Mouse (Mus musculus): ENCODE measurements at regions not wholly inside any gene's neighbourhood (a gene's known extent, or its start where the extent isn't known, plus 50 kb on each side); places are given as distances from the start of the nearest gene placed in this dataset.

DNA sequence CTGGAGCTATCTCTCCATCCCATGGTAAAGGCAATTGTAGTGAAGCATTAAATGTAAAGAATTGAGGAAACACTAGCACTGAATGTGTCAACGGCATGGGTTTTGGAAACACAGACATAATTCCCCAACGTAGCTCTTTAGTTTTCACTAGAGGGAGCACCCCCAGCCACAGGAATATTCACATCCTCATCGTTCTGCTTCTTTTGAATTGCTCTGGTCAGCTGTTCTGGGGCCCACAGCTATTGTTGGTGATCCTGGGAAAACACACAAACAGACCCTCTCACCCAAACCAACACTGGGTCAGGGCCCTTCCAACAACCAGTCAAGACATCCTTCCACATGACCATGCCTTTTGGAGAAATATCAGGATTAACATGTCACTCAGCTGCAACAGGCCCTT is 119.7 kb downstream of the Impg2 start:
- in situ Hi-C loops (cut with MboI, MseI): loop anchor here in 1 of 2 experiments (10.0 kb wide), 1 partner anchor 211 kb away; no protein-coding TSS in a partner anchor

DNA sequence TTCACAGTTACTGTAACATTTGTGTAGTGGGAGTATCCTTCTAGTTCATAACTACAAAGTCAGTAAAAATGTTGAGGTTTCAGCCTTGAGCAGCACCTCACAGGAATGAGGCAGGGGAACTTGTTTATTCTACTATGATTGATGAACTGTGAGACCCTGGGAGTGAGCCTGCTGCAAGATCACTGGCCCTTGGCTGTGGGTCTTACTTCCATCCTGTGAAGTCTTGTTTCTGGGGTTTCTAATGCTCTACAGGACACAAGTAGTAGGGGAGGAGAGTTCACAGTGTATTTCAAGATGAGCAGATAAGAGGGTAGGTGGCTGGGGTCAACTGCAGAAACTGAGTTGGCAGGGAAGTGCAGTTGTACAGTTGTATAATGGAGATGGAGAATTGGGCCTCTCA is 128.3 kb upstream of the Abi3bp start:
- in situ Hi-C loops (cut with MboI, MseI): no loop called here

DNA sequence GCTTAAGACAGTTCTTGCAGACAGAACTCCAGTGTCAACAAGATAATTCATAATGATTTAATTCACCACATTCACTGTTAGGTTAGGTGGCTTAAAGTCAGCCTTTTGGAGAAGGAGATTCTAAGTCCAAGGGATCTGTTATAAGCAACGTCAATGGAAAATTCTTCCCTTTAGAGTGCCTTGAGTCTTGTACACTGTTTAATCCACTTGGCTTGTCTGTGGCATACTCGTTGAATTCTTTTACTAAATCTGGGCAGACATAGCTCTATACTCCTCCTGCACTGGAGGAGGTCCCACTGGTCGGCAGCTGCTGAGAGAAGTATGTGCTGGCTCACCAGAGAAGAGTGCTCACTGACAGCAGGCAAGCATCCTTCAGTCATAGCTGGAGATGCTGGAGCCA is 124.8 kb upstream of the Abi3bp start:
- in situ Hi-C loops (cut with MboI, MseI): no loop called here

DNA sequence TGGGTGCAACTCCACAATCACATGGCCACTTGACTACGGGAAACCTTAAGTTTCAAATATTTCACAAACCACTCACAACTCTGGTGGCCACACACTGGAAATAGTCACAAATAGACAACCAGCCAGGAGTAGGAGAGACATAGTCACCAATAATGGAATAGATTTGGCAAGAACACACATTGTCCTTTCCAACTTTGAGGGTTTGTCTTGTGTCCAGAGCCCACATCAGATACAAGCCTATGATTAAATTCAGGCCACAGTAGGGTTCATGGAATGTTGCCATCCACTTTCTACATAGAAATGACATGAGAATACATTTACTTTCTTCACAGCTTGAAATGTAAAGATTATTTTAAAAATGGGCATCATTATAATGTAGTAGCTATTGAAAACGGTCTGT is 118.6 kb upstream of the Abi3bp start:
- in situ Hi-C loops (cut with MboI, MseI): no loop called here

DNA sequence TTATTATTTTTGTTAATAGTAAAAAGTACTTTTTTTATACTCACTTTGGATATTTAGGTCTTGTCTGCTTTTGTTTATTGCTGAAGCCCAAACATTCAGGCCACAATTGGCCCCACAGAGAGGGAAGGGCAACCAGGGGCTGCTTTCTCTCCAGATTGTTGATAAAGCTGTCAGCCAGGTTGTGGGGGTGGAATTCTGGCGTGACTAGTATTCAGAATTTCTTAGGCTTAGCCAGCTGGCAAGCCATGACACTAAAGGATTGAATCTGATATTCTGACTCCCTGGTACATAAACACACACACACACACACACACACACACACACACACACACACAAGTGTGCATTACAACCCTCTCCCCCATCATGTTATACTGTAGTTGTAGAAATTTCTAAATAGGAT is 116.7 kb upstream of the Abi3bp start:
- in situ Hi-C loops (cut with MboI, MseI): loop anchor here in 1 of 2 experiments (10.0 kb wide), 1 partner anchor 456 kb away; no protein-coding TSS in a partner anchor

DNA sequence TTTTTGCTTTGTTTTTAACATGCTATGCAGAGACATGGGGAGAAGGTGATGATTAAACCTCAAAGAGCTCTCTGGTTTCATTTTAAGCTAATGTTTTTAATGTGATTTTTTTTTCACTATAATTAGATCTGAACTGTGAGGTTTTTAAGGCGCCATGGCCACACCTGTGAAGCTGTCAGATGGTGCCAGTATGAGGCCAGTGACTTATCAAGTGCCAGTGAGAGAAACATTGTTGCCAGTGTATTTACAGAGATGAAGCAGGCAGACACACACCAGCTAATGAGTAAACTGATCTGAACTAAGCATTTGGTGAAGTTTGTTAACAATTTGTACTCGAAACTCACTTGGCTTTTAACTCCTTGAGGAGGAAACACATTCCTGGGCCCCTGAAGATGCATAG is 99.3 kb upstream of the Abi3bp start:
- in situ Hi-C loops (cut with MboI, MseI): no loop called here

DNA sequence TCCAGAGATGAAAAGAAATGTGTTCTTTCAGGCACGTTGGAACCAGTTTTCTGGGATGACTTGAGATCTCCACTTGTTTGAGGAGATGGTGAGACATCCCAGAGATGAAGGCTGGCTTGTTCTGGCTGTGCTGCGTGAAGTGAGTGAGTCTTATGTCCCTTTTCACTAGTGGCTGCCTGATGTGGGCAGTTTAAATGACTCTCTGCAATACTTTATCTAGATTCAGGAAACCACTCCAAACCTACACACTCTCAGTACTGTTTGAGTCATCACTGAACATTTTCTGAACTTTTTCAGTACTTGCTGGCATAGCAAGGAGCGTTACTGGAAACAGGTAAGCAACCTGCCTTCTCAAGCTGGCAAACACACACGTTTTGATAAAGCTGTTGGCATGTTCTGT is 97.0 kb upstream of the Abi3bp start:
- in situ Hi-C loops (cut with MboI, MseI): no loop called here

DNA sequence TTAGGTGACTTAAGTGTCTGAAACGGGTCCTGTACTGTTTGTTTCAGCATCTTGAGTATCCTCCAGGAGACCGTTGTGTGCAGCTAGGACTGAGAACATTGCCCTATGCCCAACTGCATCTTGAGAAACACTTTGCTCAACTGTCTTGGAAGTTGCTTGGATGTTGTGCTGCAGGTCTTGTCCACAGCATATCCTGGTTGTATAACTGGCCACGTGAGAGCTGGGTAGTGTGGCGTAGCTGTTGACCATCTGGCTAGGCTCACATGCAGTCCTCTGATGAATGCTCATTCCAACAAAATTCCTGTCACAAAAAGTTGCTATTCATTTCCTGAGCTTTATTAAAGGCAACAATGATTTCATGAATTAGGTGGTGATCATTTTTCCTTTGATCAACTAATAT is 91.1 kb upstream of the Abi3bp start:
- in situ Hi-C loops (cut with MboI, MseI): no loop called here

DNA sequence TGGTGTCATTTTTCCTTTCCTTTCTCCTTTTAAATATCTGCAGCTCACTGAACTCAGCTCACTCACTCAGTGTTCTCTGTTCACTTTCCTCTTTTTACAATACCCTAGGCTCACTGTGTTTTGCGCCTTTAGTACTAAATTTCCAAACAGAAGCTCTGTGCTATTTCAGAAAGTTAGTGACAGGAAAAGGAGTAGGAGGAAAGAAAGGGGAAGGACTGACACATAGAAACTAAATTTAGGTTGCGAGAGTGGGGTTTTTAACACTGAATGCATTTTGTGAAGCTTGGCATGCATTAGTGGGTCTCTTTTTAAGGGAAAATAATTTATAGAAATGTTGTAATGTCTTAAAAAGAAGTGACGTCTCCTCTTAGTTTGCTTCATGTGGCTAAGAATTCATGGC is 84.8 kb upstream of the Abi3bp start:
- in situ Hi-C loops (cut with MboI, MseI): no loop called here

DNA sequence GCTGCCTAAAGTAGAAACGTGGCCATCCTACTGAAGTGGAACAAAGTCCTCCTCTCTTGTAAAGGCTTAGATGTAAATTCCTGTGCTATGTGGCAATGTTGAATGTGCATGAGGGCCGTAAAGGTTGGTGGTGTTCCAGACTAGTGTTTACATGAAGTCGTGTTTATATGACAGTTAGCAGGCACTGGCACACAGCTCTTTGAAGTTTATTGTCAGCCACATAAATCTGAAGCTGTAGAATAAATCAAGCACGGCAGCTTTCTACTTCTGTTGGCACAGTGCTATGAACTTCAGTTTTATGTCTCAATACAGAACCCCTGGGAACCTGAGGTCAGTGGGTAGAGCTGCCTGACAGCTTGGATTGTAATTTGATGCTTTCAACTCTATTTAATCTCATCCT is 81.1 kb upstream of the Abi3bp start:
- in situ Hi-C loops (cut with MboI, MseI): no loop called here

DNA sequence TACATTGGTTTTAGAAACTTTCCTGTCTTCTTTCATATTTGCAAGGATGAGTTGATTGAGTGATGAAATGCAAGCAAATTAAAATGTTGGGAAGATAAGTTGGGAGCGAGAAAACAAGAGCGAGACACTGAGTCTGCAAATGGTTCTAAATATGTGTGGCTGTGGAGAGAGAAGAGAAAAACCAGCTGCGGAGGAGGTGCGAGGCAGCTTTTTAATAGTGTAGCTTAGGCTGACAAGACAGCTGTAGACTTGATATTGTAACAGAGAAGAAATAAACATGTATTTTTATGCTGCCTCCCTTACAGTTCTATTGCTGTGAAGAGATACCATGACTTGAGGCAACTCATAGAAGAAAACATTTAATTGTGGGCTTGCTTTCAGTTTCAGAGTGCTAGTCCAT is 78.1 kb upstream of the Abi3bp start:
- in situ Hi-C loops (cut with MboI, MseI): no loop called here

DNA sequence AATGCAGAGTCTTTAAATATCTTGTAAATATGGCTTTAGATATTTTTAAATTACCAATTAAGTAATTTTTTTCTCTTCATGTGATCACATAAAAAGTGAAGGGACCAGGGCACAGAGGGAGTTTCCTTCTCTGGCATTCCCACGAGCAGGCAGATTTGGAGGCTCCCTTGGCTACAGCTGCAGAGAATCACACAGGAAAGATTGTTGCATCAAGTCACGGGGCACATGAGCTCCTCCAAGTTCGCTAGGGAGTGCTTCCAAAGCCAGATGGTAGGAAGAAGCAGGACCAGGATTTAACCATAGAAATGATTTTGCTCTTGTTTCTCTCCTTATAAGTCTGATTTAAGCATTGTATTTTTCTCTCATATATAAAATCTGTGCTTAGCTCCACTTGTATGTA is 53.9 kb upstream of the Abi3bp start:
- in situ Hi-C loops (cut with MboI, MseI): no loop called here

Data from T-helper 17 cell (primary cell).